Mouse (Mus musculus): Measurements from ENCODE around the gene Gm11992.

Gm11992 gene

DNA sequence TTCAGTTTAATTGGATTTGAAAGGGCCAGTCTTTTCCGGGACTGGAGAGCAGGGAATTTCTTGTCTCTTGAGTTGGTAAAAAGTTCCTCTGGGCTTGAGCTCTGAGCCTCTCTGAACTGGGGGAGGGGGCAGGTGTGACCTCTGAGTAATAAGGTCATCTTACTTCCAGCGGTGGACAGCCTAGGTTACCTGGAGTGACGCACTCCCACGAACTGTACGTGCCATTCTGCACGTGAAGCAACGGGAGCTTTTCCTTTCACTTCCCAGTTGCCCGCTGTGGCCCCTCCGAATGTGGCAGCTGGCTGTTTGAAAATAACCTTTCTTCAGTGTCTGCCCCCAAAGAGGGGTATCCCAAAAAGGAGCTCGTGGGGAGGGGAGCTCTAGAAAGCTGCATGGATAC is 67.7 kb downstream of the Gm11992 start:
- no peak for DNase-seq (ENCODE audit: low read depth)

DNA sequence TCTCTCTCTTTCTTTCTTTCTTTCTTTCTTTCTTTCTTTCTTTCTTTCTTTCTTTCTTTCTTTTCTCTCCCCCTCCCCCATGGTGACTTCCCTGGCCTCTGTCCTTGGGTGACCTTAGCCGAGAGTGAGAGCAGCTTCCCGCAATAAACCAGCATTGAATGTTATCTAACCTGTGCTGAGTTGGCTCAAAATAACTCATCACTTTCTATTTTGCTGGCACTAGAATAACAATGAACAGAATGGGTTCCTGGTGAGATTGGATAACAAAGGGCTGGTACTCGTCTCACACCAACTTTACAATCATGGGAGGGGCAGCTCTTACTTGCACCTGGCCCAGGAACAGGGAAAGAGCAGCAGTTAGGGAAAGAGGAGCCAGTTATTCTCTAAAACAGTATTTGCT is 68.5 kb downstream of the Gm11992 start:
- DNase-seq (ENCODE audit: low read depth) = no peak

DNA sequence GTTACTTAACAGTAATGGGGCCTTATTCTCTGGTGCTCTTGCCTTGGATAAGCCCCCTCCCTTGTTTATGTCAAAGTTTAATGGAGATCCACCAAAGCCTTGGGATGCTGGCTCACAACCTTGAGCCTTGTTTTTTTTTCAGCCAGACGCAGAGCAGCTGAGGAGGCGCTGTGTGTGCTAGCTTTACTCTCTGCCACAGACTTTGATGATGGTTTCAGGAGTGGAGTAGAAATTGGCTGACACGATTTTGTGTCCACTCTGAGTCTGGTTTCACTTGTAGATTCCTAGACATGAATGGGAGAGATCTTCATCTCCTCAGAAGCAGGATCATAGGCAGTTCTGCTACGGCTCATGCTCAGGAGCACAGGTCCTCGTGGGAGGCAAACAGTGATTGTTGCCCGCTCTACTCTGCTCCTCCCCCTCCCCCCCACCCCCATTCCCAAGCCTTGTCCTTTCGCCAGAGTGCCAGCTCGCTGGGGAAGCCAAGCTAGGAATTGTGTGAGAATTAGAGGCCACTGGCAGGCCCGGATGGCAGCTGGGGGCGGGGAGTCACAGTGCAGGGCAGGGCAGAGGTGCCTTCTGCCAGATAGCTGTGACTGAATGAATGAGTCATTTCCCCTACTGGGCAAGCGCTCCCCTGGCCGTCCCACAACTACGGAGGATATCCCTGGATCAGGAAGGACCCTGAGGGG is 69.1 kb downstream of the Gm11992 start:
- peak; percentile 89 for DNase-seq (ENCODE audit: low read depth)

DNA sequence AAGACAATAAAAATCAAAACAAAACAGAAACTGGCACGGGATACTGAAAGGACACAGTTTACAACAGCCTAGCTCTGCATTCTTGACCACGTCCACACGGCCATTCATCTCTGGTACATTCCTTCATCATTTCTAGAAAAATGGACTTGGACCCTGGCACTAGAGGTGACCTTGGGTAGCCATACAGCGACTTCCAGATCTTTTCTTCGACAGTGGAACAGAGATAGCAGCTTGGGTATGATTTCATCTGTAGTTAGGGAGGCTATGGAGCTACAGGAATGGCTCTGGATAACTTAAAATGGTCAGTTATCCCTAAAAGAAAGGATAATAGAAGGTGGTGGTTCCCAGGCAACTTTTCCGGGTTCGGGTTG is 69.6 kb downstream of the Gm11992 start, which contains the start of gene Upp1:
Gene Upp1 (plus strand): TSS at position 54 of the 371 bp plus-strand sequence.
- DNase-seq (ENCODE audit: low read depth) = no peak

DNA sequence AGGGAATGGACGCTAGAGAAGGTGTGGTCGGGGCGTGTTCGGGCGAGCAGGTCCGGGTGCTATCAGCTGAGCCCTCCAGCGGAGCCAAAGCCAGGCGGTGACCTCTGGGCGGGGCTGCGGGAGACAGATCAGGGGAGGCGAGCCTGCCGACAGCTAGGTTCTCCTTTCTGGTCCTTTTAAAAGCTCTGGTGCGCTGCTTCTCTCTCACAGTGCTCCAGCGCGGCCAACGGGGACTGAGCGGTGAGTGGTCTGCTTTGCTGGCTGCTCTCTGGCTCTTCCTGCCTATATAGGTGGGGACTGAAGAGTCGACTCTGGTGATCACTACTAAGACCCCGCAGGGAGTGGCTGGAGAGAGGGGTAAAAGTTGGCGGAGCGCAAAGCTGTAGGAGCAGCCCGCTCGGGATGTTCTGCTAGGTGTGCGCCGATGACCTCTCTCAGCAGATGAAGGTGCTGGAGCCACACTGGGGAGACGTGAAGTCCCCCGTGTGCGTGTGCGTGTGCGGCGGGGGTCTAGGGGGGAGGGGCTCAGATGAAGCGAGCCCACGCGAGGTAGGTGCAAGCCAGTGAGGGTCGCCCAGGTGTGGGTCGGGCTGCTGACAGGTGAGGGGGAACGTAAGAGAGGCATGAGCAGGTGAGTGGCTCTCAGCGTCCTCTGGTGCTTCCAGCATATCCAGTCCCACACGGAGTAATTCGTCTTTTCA is 70.2 kb downstream of the Gm11992 start:
- peak; percentile 90 for DNase-seq (ENCODE audit: low read depth)

Data from 416B (cell line).